Mouse (Mus musculus) liver, embryonic 16.5 days (tissue): ENCODE measurements around the gene Sgpl1. TPM values are rescaled to one million over a fixed set of nuclear protein-coding genes. Genes with fewer than 3 reads are reported as not detected.
"Not testable (repeated sequence)": the region's sequence is repeated elsewhere in the genome, so short reads cannot be mapped to it uniquely, and the experiment has no call there.

Source experiments
- ATAC-seq: fragments of 200-750 bp; cut with Nextera tagmentation; 2 replicates; pipeline ENCODE4 v1.8.0; 2017; ENCODE audit warnings: low read depth, mild to moderate bottlenecking, moderate number of reproducible peaks, moderate library complexity
- H3K27ac ChIP-seq: fragments of 300-500 bp; sonication (generic); 2 replicates; pipeline ENCODE4 v1.5.1; 2014; ENCODE audit warnings: mild to moderate bottlenecking, low read length
- H3K27me3 ChIP-seq: fragments of 300-500 bp; sonication (generic); 2 replicates; pipeline ENCODE4 v1.6.1; 2014; ENCODE audit warnings: low read depth, low read length, mixed read lengths; ENCODE audit not compliant: control insufficient read depth, insufficient read depth
- H3K36me3 ChIP-seq: fragments of 300-500 bp; sonication (generic); 2 replicates; pipeline ENCODE4 v1.6.1; 2014; ENCODE audit warnings: mild to moderate bottlenecking; ENCODE audit not compliant: control insufficient read depth, insufficient read depth
- H3K4me1 ChIP-seq: fragments of 300-500 bp; sonication (generic); 2 replicates; pipeline ENCODE4 v1.6.1; 2014; ENCODE audit warnings: low read depth, low read length, mixed read lengths; ENCODE audit not compliant: control insufficient read depth
- H3K4me2 ChIP-seq: fragments of 300-500 bp; sonication (generic); 2 replicates; pipeline ENCODE4 v1.6.1; 2014; ENCODE audit warnings: low read depth, low read length, mixed read lengths
- H3K4me3 ChIP-seq: fragments of 300-500 bp; sonication (generic); 2 replicates; pipeline ENCODE4 v1.5.1; 2014; ENCODE audit warnings: low read depth, mild to moderate bottlenecking, low read length
- H3K9ac ChIP-seq: fragments of 300-500 bp; sonication (generic); 2 replicates; pipeline ENCODE4 v1.6.1; 2014; ENCODE audit warnings: low read depth, low read length
- H3K9me3 ChIP-seq: fragments of 300-500 bp; sonication (generic); replicated peaks from 2 replicates; pipeline ENCODE4 v1.6.1; 2016; ENCODE audit warnings: low read length; ENCODE audit not compliant: control insufficient read depth
- WGBS: fragments of 180-500 bp; shearing (Covaris S2); extraction: QIAGEN DNeasy Blood & Tissue Kit; methylation state at CpG from one replicate; pipeline ENCODE4 v1.1.7; 2014; ENCODE audit not compliant: insufficient replicate concordance; 5-methylcytosine and 5-hydroxymethylcytosine counted together
- polyA plus RNA-seq: library from polyadenylated mRNA; unstranded; fragments of >200 nt; fragmentation: Nextera tagmentation; extraction: Ambion mirVana; gene quantifications from 2 replicates; pipeline ENCODE4 v1.2.1, GENCODE M21; 2015

Sgpl1 gene
- polyA plus RNA-seq, 1 experiment from 2014 or later = 22.0 TPM

- H3K4me2 ChIP-seq = peak overlapping the region; percentile 54
- 0 out of 2 replicates have a peak, but pooled peaks cover 3% of the 10 kb centered on the region for H3K36me3 ChIP-seq
- H3K4me1 ChIP-seq = peaks cover 38% of the 10 kb centered on the region
- ATAC-seq = peak; percentile 11; the same call in 1 of the 2 replicates
- WGBS = 39% methylated on average over 2 of the region's 2 CpGs
- no peaks in the 10 kb centered on the region for H3K27me3 ChIP-seq
- peak overlapping the region; percentile 11; the same call in 1 of the 2 replicates for H3K4me3 ChIP-seq
- peak overlapping the region; percentile 36; the same call in 1 of the 2 replicates for H3K9ac ChIP-seq
- peak overlapping the region; percentile 95 for H3K27ac ChIP-seq
- no peaks in the 10 kb centered on the region for H3K9me3 ChIP-seq
Observed at GRCm38 (mm10) chr10:61124462-61124861, 23.0 kb downstream of the Sgpl1 start.

GRCm38 (mm10) chr10:61123276-61123913 lies 24.1 kb downstream of the Sgpl1 start:
- WGBS = 36% methylated on average over 3 of the region's 3 CpGs
- Histone ChIP-seq H3K36me3 (0 out of 2 replicates have a peak, but pooled peaks cover 3% of the 10 kb centered on the region), H3K4me1 (peaks cover 31% of the 10 kb centered on the region), H3K4me3 (peak overlapping the region; percentile 30), H3K9me3 (no peaks in the 10 kb centered on the region), H3K27ac (peak overlapping the region; percentile 95), H3K9ac (peak overlapping the region; percentile 41), H3K4me2 (peak overlapping the region; percentile 54), H3K27me3 (no peaks in the 10 kb centered on the region)
- ATAC-seq = peak; percentile 96

DNA sequence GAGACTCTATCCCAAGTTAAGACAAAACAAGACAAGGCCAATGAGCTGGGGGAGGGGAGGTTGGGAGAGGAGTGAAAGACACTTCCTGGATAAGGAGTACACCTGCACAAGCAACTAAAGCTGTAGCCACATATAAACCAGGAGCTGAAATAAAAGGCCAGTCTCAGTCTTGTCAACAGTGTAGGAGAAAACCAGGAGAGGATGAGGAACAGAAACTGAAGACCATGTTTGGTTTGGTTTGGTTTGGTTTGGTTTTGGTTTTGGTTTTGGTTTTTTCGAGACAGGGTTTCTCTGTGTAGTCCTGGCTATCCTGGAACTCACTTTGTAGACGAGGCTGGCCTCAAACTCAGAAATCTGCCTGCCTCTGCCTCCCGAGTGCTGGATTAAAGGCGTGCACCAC lies 25.8 kb downstream of the Sgpl1 start:
- Histone ChIP-seq H3K4me1 (peaks cover 31% of the 10 kb centered on the region), H3K27ac (peak overlapping the region; percentile 51; the same call in 1 of the 2 replicates), H3K4me2 (peak overlapping the region; percentile 54)
- not testable (repeated sequence) for H3K9me3 ChIP-seq, H3K27me3 ChIP-seq, H3K4me3 ChIP-seq, H3K9ac ChIP-seq, H3K36me3 ChIP-seq, ATAC-seq
- 70% methylated on average over 4 of the region's 4 CpGs for WGBS

DNA sequence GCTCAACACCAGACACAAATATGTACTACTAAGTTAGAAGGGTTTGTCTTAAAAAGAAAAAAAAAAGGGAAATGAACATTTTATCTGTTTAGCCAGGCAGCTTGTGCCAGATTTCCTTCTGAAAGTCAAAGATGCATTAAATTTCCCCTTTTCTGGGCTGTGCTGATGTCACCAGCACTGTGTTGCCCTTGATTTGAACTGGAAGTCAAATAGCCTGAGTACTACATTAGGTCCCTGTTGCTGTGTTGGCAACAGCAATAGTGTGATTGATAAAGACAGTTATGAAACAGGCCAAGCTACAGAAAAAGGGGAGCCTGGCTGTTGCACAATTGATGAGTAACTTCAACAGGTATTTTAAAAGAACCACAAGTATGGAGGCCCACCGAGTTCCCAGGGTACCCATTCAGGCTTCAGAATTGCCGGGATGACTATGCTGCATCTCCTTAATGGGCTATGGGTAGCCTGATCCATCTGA lies 33.2 kb downstream of the Sgpl1 start:
- no peak overlapping the region for H3K4me2 ChIP-seq
- H3K9ac ChIP-seq = no peak overlapping the region
- H3K36me3 ChIP-seq = peaks cover 12% of the 10 kb centered on the region
- no peaks in the 10 kb centered on the region; the same call in 1 of the 2 replicates for H3K4me1 ChIP-seq
- ATAC-seq = no peak; the same call in 1 of the 2 replicates
- H3K27ac ChIP-seq = no peak overlapping the region
- no peak overlapping the region for H3K4me3 ChIP-seq
- no peaks in the 10 kb centered on the region for H3K27me3 ChIP-seq
- WGBS = 55% methylated on average over 2 of the region's 2 CpGs
- H3K9me3 ChIP-seq = no peaks in the 10 kb centered on the region

- H3K9me3 ChIP-seq = no peaks in the 10 kb centered on the region
- H3K36me3 ChIP-seq = peaks cover 54% of the 10 kb centered on the region
- H3K27me3 ChIP-seq = no peaks in the 10 kb centered on the region
- 73% methylated on average over 3 of the region's 3 CpGs for WGBS
- H3K4me3 ChIP-seq = no peak overlapping the region
- H3K27ac ChIP-seq = no peak overlapping the region
- ATAC-seq = no peak
- no peak overlapping the region for H3K4me2 ChIP-seq
- no peak overlapping the region for H3K9ac ChIP-seq
- no peaks in the 10 kb centered on the region for H3K4me1 ChIP-seq
Observed at GRCm38 (mm10) chr10:61103564-61104114, 43.9 kb downstream of the Sgpl1 start.

GRCm38 (mm10) chr10:61091866-61092265 lies 55.6 kb downstream of the Sgpl1 start:
- Histone ChIP-seq H3K4me3 (no peak overlapping the region), H3K36me3 (no peaks in the 10 kb centered on the region), H3K9me3 (no peaks in the 10 kb centered on the region), H3K27ac (no peak overlapping the region), H3K4me1 (peaks cover 8% of the 10 kb centered on the region), H3K27me3 (no peaks in the 10 kb centered on the region), H3K4me2 (no peak overlapping the region), H3K9ac (no peak overlapping the region)
- ATAC-seq = no peak
- 78% methylated on average over 6 of the region's 6 CpGs for WGBS

DNA sequence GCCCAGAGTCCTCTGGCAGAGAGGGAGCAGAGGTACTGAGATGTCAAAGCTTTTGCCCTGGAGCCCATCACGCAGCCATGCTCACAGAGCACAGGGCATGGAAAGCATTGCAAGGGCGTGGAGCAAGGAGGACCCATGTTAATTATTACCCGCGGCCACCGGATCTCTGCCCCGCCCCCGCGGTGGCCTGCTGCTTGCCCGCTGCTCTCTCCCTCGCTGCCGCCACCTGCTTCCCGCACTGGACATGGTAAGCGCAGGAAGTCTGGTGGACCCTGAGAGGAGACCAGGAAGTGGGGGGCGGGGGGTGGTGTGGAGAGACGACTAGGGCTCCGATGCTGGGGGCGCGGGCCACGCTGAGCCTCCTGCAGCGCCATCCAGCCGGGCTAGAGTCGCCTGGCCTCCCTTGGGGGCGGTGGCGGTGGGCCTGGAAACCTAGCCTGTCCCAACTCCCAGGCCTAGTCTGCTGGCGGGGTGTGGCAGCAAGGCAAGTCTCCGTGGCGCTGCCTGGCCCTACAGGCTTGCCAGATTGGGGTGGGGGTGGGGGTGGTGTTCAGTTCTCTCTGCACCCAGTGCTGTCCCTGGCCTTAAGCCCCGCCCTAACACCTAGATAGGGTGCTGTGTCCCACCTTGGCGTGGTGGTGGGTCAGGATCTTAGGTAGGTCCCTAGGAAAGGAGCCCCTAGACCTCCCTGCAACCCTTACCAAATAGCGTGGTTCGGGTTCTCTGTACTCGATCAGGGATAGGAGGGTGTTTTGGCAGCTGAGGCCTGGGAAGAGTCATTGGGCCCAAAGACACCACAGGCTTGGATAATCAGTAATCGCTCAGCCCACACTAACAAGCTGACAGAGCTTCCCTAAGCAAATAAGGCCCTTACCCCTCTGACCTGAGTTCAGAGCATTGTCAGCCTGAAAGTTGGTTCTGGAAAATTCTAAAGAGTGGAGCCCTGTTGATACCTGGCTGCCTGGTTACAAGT lies 58.0 kb downstream of the Sgpl1 start, which contains the start of gene Pcbd1:
Pcbd1 (plus strand) TSS at position 162 of the 973 bp plus-strand sequence.
- Histone ChIP-seq H3K9me3 (no peaks in the 10 kb centered on the region), H3K27me3 (no peaks in the 10 kb centered on the region), H3K4me2 (peak within 1 kb of the TSS; percentile 62), H3K36me3 (no peaks in the 10 kb centered on the region), H3K4me3 (peak within 1 kb of the TSS; percentile 55), H3K9ac (peak within 1 kb of the TSS; percentile 62), H3K4me1 (peaks cover 8% of the 10 kb centered on the region), H3K27ac (peak within 1 kb of the TSS; percentile 85)
- ATAC-seq = peak; percentile 78
- 8% methylated on average over 30 of the region's 33 CpGs for WGBS

DNA sequence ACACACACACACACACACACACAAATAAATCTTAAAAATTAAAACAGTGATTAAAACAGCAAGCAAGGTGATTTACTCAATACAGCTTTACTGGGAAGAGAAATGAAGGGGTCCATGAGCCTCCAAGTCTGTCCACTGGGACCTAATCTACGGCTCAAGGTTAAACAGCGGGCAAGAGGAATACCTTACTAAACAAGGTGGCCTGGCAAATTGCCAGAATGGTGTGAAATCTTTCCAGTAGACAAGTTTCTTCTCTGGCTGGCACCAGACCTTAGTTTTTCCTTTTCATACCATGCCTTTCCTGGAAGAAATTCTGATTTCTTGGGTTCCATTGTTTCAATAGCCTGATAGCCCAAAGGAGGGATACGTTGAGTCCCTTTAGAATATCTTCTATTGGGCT lies 59.0 kb downstream of the Sgpl1 start:
- no peaks in the 10 kb centered on the region for H3K36me3 ChIP-seq
- H3K9me3 ChIP-seq = no peaks in the 10 kb centered on the region
- H3K4me2 ChIP-seq = no peak overlapping the region
- H3K27ac ChIP-seq = no peak overlapping the region
- whole genome bisulfite sequencing = 74% methylated on average over 3 of the region's 3 CpGs
- peaks cover 8% of the 10 kb centered on the region for H3K4me1 ChIP-seq
- ATAC-seq = no peak
- H3K27me3 ChIP-seq = no peaks in the 10 kb centered on the region
- no peak overlapping the region for H3K9ac ChIP-seq
- H3K4me3 ChIP-seq = no peak overlapping the region
